Mouse (Mus musculus): ENCODE results near the gene Dedd.

The Dedd gene

GRCm38 (mm10) chr1:171361106-171362103 lies 32.5 kb downstream of the Dedd start:
- DNase-seq: peak; percentile 38 to 66

- no peak for DNase-seq
These were observed 37.0 kb downstream of the Dedd start for GRCm38 (mm10) chr1:171365934-171366333.

DNA sequence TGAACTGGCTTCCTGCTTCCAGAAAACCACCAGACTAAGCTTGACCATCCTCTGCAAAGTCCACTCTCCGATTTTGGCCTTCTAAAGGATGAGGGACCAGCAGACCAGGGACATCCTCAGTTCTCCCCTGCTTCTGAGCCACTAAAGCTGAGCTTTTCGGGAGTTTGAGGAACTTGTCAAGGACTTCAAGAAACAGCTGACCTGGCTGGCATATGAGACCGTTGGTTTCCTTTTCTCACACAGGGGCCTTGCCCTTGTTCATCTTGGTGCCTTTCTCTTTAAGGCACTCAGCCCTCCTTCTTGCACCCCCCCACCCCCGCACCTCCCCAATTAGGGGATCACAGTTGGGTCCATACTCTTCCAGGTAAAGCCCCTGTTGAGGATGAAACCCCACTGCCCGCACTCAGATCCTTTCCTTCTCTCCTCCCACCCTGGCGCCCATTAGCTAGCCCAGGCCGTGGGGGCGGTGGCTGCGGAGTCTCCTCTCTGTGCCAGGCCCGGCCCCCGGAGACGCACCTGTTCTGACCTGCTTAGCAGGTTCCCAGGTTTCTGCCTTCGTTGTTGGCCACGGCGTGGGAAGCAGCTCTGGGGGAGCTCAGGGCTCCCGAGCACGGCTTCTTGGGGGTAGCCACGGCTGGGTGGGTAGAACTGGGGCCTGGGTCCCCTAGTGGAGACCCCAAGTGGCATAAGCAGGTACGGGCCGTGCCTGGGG lies 41.1 kb downstream of the Dedd start, which contains the start of gene Nectin4:
Gene Nectin4, plus strand, starts transcription at position 255 of the 712 bp plus-strand sequence.
- DNase-seq: no peak

GRCm38 (mm10) chr1:171372880-171373279 lies 43.9 kb downstream of the Dedd start:
- no peak for DNase-seq

- no peak for DNase-seq
These were observed 45.0 kb downstream of the Dedd start for GRCm38 (mm10) chr1:171373946-171374345.

GRCm38 (mm10) chr1:171375646-171376097 lies 46.7 kb downstream of the Dedd start:
- no peak for DNase-seq

DNA sequence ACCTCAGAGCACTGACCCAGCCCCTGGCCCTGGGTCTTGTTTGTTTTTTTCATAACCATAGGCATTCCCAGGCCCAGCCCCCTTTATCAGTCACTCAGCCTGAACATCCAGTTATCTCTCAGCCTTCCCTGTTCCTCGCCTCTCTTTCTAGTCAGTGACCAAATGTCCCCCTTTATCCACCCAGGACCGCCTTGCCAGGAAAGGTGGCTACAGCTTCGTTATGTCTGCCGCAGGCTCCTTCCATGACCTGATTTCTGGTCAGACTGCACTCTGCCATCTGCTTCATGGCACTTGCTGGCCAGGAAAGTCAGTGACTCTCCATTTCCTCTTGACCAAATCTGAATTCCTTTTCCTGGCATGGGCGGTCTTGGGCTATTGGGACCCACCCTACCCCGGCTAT lies 49.4 kb downstream of the Dedd start:
- DNase-seq: no peak

GRCm38 (mm10) chr1:171379935-171380599 lies 51.1 kb downstream of the Dedd start:
- DNase-seq: peak; percentile 65 to 83

GRCm38 (mm10) chr1:171382096-171382620 lies 53.2 kb downstream of the Dedd start:
- no peak for DNase-seq

DNA sequence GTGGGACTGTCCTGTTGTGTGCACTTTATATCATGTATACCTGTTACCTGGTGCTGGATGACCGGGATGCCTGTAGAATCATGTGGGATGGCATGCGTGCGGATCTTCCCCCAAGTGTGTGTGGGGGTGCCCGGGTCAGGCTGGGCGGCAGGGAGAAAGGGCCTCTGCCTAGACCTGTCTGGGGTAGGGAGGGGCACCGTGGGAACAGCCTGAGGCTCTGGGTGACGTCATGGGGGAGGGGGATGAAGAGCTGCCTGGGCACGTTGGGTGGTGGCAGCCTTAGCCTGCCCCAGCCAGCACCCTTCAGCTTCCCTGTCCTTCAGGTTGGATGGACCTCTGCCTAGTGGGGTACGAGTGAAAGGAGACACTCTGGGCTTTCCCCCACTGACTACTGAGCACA lies 55.4 kb downstream of the Dedd start:
- no peak for DNase-seq

DNA sequence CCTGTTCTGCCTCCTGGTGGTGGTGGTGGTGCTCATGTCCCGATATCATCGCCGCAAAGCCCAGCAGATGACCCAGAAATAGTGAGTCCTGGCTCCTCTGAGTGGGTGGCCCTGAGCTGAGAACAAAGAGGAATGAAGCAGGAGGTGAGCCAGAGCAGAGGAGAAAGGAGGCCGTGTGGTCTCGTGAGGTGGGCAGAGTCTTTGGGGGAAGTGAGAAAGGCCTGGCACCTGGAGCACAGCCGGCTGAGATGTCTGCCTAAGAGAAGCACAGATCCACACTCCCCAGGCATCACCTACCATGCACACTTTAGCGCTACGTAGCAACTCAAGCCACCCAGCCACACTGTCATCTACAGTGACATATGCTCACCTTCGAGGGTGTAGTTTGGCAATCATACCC lies 56.2 kb downstream of the Dedd start:
- no peak for DNase-seq

GRCm38 (mm10) chr1:171387099-171387498 lies 58.2 kb downstream of the Dedd start:
- peak; percentile 19 to 38 for DNase-seq

GRCm38 (mm10) chr1:171388376-171389102 lies 59.6 kb downstream of the Dedd start, which contains the start of gene Arhgap30:
Arhgap30 (plus strand) TSS chr1:171388954.
- peak; percentile 80 to 89 for DNase-seq

DNA sequence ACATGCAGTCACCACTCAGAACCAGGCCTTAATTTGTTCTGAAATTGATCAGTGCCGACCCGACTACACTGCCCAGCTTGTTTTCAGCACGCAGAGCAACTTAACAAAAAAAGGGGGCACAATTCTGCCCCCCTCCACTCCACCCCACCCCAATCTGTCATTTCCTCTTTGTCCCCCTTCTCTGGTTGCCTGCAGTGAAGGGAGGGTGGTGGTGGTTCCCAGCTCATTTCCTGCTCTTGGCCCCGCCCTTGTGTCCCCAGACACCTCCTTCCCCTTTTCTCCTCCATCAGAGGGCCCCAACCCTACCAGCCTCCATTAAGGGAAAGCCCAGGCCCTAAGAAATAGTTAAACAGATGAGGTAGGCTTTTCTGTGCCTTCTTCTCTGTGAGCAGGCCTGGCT lies 61.2 kb downstream of the Dedd start:
- peak; percentile 73 to 78 for DNase-seq
